Mouse (Mus musculus) retina, adult 2 months (tissue): Measurements from ENCODE around the gene Mrgbp.
A peak's percentile ranks its signal among the peaks of the same experiment; 100 is the strongest.

ENCODE experiments used
- DNase-seq: peaks from one replicate; pipeline ENCODE4 v3.0.0-alpha.2; 2012; ENCODE audit warnings: low read depth, low spot score

Mrgbp gene

DNA sequence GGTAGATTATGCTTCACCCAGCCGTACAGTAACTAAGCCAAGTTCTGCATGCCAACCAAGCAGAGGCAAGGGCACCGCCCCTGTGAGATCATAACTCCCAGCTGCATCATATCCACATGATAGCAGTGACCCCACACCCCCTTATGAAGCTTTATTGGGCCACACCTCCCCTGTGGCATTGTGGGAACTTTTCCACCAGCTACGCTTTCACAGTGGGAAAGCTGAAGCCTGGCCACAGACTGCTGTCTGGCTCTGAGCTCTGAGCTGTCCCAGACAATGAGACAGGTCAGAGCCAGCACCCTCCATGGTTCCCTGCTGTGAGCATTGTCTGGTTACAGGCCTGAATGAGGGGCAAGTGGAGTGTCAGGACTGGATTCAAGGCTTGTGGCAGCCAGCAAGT is at the start of gene Mrgbp:
Mrgbp (plus strand) TSS at position 303 of the 400 bp plus-strand sequence.
- no peak for DNase-seq

DNA sequence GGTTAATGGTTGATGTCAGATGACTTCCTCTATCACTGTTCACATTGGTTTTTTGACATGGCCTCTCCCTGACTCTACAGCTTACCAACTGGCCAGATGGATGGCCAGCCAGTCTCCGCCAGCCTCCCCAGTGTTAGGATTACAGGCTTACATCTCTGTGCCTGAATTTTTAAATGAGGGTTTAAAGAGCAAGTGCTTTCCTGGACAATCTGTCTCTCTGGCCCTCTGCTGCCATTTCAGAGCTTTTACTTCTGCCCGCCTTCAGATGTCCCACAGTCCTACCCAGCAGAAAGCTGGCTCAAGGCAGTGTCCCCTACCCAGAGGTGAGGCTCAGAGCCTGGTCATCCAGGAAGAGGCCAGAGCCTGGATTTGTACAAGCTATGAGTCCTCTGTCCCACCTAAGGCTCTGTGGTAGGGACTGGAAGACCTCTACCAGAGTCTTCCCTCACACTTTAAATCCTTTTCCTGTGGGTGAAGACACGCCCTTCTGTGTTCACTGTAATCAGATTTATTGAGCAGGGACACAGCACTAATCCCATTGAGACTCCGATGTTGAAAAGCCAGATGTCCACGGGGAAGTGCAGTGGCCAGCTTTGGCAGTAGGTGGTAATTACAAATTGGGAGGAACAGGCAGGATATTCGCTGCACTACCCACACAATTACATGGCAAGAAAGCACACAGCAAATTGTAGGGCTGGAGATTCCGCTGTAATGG is 49.3 kb upstream of the Mrgbp start:
- DNase-seq: peak; percentile 53

DNA sequence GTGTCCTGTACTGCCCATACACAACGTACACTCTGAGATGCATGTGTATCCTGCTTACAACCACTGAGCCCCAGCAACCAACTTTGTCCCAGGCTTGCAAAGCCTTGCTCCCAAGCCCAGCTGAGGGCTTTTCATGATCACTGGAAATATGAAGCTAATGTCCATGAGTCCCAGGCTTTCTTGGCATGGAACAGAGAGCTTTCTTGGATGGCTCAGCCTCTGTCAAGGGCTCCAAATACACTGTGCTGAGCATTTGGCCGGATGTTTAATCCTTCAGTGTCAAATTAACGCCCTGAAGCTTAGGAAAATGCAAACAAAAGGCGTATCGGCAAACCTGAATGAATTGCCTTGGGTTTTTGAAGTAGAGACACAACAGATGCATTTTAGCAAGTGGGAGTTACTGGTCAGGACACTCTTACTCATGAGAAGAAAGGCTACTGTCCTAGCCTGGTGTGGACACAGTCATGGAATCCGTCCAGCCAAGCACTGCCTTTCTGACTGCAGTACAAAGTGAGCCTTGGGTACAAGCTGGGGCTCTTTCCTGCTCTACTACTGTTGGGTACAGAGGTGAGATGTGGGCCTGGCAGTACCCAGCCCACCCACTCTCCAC is 48.6 kb upstream of the Mrgbp start:
- DNase-seq: no peak

DNA sequence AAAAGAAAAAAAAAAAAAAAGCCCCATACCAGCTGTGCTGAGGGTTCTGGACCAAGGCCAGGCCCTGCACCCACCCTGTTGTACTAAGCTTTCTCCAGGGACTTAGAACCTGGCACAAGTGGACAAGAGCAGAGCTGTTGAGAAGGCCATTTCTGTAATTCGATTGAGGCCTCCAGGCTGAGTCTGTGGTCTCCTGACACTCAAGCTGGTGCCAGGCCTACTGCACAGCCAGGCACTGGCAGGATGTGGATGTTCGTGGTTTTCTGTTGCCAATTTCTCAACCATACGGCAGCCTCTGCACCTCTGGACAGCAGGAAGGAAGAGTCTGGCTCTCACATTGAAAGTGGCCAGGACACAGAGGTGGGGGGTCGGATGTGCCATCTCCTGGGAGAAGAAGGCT is 47.9 kb upstream of the Mrgbp start:
- no peak for DNase-seq

DNA sequence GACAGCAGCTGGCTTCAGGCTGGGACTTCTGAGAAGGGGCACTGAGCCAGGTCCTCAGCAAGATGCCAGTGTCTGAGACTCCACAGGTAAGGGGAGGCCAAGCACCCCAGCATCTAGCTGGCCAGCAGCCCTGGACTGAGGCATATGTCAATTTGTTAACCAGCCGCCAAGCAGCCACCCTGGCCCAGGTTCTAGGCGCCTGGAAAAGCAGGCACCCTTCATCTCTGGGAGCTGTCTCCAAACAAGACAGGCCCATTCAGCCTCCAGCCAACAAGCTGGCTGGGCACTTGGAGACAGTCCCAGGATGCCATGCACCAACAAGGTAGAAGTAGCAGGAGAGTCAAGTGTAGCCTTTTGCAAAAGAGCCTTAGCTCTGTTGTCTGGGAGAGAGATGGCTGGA is 37.4 kb upstream of the Mrgbp start:
- DNase-seq: no peak

DNA sequence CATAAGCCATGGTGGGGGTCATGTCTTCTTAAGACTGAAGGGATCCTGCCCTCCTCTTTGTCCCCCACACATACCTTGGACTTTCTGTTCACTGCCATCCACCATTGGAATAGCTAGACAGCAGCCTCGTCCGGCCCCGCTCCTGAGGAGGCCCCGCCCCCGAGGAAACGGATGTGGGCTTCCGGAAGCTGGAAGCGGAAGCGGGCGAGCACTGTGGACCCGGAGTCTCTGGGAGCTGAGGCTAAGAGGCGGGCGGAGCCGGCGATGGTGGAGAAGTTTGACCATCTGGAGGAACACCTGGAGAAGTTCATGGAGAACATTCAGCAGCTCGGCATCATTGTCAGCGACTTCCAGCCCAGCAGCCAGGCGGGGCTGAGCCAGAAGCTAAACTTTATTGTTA is 36.1 kb upstream of the Mrgbp start:
- no peak for DNase-seq

DNA sequence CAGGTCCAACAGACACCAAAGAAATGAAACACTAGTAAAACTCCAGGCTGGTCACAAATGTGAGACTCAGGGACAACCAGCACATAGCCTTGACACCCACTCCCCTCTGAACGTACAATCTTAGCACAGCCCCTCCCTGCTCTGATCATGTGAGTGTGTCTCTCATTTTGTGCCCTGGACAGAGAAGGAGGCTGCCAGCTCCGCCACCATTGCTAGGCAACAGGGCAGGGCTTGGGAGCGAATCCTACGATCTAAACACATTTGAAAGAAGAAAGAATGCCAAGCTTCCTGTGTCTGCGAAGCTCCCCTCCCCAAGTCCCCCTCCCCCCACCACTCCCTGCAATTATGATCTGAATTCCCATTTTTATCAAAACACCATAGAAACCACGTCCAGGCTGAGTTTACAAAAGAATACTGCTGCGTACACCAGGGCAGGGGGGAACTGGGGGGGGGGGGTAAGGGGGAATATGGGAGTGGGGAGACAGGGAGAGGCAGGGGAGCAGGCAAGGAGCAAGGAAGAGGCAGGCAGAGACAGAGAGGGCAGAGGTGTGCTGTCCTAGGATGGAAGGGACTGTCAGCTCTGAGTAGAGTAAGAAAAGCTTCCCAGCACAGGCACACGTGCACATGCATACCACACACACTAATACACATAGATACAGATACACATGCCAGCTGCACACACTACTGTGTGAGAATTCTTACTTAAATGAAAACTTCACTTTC is 33.6 kb upstream of the Mrgbp start:
- DNase-seq: no peak

DNA sequence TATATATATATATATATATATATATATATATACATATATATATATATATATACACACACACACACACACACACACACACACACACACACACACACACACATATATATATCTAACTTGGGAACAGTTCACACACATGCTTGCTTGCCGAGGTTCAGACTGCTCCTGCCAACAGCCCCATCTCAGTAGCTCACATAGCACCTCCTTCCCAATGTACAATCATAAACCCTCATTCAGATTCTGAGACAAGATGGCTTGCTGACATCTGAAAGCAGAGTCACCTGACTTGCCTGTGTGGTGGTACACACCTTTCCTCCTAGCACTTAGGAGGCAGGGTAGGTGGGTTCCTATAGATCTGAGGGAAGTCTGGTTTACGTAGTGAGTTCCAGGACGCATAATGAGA is 28.8 kb upstream of the Mrgbp start:
- DNase-seq: no peak

DNA sequence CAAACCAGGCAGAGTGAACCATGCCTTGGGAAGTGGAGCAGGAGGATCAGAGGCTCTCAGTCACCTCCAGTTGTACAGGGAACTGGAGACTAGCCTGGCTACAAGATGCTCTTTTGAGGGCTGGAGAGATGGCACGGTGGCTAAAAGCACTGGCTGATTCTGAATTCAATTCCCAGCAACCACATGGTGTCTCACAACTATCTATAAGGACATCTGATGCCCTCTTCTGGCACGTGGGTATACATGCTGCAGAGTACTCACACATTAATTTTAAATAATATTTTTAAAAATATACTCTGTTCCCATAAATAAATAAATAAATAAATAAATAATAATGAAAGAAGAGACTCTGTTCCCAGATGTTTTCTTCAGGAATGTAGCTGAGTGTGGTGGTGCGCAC is 25.9 kb upstream of the Mrgbp start:
- no peak for DNase-seq

DNA sequence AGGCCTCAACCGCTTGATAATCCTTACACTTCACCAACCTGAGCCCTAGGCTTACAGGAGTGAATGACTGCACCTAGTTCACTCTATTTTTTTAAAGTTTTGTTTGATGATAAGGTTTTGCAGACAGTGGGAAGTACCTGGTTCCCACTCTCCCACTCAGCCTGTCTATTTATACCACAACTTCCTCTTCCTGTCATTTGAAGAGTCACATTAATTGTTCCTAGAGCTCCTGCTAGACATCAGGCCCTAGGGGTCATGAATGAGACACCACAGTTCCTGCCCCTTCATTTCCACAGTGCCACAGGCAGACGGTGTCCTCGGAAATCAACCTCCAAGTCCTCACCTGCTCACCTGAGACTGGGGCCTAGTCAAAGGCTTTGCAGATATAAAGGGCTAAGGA is 24.6 kb upstream of the Mrgbp start:
- no peak for DNase-seq

DNA sequence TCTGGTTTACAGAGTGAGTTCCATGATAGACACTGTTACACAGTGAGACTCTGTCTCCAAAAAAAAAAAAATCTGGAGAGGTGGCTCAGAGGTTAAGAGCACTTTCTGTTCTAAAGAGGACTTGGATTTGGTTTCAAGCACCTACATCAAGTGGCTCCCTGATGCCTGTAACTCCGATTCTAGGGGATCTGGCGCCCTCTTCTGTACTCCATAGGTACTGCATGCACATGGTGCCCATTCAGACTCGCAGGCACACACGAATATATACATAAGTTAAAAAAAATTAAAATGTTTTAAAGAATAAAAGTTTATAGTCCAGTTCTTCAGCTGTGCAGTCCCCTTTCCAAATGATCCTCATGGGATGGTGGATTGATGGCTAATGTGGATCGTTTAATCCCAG is 20.9 kb upstream of the Mrgbp start:
- no peak for DNase-seq

DNA sequence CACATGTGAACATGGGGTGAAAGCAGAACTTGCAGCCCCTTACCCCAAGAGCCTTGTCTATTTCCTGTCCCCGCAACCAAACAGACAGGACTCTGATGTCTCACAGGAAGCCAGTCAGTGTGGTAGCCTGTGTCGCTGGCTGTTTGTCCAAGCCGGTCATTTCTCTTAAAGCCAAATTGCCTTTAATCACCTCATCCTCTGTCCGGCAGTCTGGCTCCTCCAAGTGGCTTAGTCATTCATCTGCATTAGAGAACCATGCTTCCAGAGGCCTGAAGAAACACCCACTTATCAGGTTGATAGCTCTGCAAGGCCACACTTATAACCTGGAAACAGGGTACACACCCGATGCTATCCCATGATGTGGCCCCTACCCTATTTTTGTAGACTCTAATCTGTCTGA is 19.0 kb upstream of the Mrgbp start:
- no peak for DNase-seq

DNA sequence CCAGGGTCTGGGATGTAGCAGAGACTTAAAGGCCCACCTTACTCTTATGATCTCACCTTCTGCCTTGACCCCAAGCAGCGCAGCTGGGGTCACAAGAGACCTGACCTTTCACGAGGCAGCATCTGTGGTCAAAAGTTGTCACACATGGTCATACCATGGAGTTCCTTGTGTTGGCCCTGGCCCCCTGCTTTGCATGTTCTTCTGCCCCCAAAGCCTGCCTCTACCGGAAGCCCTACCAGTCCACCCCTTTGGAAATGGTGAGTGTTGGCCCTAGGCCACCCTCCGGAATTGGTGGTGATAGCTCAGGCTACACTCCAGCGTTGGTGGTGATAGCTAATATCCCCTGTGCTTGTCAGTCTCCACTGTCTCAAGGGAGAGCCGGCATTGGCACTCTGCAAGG is 17.8 kb upstream of the Mrgbp start:
- DNase-seq: no peak

DNA sequence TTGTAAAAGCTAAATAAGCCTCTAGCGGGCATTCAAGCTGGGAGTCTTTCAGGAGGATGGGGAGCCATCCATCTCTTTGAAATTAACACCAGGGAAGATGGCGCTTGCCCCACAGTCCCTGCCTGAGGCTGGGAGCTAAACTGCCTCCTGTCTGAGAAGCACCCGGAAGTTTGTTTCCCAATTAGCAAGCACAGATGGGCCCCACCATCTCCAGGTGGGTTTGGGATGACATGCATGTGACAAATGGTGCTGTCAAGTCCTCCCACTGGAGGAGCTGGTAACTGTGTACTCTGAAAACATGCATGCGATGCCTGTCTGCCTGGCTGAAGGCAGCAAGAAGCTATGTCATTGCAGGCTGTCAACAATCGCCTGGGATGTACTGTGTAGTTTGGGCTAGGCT is 17.3 kb upstream of the Mrgbp start:
- DNase-seq: no peak

DNA sequence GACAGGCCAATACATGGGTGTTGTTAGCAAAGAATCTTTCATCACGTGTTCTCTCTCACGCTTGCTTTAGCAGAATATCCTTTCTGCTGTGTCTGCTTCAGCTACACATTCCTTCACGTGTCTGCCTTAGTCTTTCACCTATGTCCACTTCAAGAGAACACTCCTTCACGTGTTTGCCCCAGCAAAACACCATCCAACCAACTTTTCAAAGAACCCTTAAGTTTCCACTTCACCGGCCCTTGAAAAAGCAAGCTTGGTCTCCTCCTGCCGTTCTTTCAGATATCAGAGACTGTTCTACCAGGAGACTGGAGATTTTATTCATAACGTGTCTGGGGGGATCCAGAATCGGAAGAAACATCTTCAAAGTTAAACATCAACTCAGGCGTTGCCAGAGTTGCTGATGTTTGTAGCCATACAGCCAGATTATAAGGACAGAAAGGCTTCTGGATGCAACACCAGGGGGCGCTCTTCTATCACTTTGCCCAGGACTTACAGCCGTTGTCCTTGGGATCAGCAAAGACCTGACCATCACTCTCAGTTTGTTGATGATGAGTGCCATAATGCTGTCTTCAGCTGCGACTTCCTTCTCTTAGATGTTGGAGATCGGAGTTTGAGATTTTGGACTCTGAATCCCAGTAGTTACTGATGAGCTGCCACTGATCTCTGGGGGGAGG is 14.7 kb upstream of the Mrgbp start:
- DNase-seq: peak; percentile 60

DNA sequence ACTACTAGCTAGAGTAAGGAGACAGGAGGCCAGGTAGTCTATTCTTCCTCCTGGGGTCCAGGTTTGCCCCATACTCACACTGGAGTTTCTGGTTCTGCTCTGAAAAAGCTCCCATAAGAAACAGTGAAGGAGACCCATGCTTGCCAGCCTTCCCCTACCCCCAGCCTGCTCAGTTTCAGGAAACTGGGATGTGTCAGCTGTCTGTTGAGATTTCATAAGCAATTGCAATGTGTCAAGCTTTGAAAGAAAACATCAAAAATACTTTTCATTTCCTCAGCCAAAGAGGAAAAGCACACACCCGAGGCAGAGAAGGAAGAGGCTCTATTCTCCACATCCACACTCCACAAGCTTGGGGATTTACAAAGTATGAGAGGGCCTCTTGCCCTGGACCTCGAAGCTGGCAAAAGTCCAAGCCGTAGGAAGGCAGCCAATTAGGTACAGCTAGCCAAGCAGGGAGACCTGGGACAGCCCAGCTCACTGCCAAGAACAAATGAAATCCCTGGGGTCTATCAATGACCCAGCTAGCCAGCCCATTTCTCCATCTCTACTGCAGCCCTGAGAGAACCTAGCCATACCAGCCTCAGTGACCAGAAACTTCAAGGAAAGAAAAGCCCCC is 12.0 kb upstream of the Mrgbp start:
- no peak for DNase-seq

DNA sequence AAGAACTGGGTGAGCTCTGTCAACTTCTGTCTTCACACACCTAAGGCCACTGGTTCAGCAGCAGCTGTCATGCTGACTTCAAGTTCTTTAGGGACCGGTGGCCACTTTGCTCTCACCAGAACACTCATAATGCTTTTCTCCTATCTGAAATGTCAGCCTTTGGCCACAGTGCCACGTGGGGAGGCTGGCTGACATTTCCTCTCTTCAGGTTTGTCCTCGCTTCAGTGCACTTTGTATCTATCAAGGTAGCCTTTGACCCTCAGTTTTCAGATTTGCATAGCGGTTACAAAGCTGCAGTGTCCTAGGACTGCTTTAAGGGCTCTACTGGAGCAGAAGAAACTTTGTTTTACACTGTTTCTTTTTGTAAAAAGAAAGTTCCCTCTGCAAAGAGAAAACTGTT is 4.6 kb upstream of the Mrgbp start:
- DNase-seq: no peak

DNA sequence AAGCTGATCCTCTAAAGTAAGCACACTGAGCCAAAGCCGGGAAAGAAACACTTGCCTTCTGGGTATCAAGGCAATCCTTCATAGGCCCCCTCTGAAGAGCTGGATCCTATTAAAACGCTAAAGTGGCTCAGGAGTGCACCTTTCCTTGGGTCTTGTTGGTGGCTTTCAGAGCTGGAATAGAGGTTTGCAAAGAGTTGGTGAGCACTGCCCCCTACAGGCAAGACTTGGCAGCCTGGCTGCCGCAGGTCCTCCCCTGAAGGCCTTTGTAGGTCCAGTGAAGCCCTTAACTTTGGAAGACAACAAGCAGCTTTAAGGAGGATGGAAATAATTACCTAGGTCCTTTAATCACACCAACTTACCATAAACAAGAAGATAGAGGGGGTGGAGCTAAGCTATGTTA is 2.4 kb upstream of the Mrgbp start:
- DNase-seq: peak; percentile 62

DNA sequence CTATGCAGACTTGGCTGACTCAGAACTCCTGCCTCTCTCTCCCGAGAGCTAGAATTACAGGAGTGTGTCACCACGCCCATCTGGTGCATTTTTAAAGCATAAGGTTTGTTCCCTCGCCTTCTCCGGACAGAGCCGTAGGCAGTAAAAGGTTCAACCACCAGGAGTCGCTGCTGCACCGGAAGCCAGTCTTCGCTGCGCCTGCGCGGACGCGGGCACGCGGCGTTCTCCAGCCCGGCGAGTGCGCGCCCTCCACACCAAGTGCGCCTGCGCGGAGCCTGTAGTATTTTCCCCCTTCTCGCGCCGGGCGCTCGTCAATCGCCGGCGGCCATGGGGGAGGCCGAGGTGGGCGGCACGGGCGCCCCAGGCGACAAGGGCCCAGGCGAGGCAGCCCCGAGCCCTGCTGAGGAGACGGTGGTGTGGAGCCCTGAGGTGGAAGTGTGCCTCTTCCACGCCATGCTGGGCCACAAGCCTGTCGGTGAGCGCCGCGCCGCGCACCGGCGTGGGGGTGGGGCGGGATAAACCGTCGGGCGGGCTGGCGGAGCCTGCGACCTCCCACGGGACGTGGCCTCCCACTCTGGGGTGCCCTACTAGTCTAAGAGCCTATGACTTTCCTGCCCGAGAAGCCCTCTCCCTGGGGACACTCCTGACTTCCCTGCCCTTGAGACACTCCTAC is 1.5 kb downstream of the Mrgbp start:
- DNase-seq: peak; percentile 84

DNA sequence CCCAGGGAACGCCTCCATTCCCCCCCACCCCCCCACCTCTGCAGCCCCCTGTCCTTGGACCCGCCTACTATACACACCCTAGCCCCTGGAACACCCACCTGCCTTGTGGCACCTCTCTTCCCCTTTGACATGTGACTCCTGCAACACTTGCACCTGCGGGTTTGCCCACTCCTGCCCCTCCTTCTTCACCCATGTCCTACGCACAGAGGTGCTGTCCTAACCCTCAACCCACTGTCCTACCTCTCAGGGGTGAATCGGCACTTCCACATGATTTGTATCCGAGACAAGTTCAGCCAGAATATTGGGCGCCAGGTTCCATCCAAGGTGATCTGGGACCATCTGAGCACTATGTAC is 2.0 kb downstream of the Mrgbp start:
- DNase-seq: no peak

DNA sequence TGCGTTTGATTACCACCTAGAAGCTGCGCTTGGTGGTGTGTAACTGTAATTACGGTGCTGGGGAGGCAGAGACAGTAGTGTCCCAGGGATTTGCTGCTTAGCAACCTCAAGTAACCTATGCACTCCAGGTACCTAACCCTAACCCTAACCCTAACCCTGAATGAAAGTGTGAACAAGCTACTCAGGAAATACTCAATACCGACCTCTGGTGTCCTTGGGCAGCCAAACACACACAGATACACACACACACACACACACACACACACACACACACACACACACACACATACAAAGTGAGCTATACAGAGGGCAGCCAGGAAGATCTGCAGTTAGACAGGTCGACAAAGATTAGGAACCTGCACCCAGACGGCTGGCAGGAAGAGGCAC is 7.6 kb downstream of the Mrgbp start:
- no peak for DNase-seq
